Mouse (Mus musculus) testis, adult 2 months (tissue): Measurements from ENCODE around the gene Actl11. TPM values are rescaled to one million over a fixed set of nuclear protein-coding genes. Genes with fewer than 3 reads are reported as not detected.

ENCODE experiments used
- H3K27ac ChIP-seq: fragments of 200-500 bp; 2 replicates; pipeline ENCODE4 v1.5.1; 2012; ENCODE audit warnings: low read depth, low read length; ENCODE audit not compliant: control insufficient read depth, insufficient read depth
- H3K27me3 ChIP-seq: fragments of 200-500 bp; 2 replicates; pipeline ENCODE4 v1.6.1; 2012; ENCODE audit warnings: mild to moderate bottlenecking, low read length, moderate library complexity; ENCODE audit not compliant: control insufficient read depth, insufficient read depth
- H3K36me3 ChIP-seq: fragments of 200-500 bp; 2 replicates; pipeline ENCODE4 v1.6.1; 2012; ENCODE audit warnings: mild to moderate bottlenecking, low read length; ENCODE audit not compliant: control insufficient read depth, insufficient read depth
- H3K4me1 ChIP-seq: fragments of 200-500 bp; 2 replicates; pipeline ENCODE4 v1.6.1; 2012; ENCODE audit warnings: low read length; ENCODE audit not compliant: control insufficient read depth, insufficient read depth
- H3K4me3 ChIP-seq: fragments of 200-500 bp; 2 replicates; pipeline ENCODE4 v1.5.1; 2012; ENCODE audit warnings: low read depth, mild to moderate bottlenecking, low read length, moderate library complexity, mixed read lengths; ENCODE audit not compliant: control insufficient read depth
- CTCF ChIP-seq: fragments of 200-500 bp; IDR thresholded peaks from 2 replicates; pipeline ENCODE4 v1.5.1; 2012; ENCODE audit warnings: low read depth, mild to moderate bottlenecking, inconsistent platforms, low read length, moderate library complexity; ENCODE audit not compliant: control insufficient read depth, insufficient read depth, insufficient replicate concordance
- POLR2A ChIP-seq: fragments of 200-500 bp; IDR thresholded peaks from 2 replicates; pipeline ENCODE4 v1.6.1; 2012; ENCODE audit warnings: low read depth, mild to moderate bottlenecking, inconsistent platforms, low read length, moderate library complexity; ENCODE audit not compliant: control insufficient read depth
- polyA plus RNA-seq: library from polyadenylated mRNA; depleted of rRNA; stranded (reverse); fragments of >200 nt; gene quantifications from 2 replicates; pipeline ENCODE4 v1.2.3, GENCODE M21; 2012

The Actl11 gene
- polyA plus RNA-seq, 1 experiment, result 372 TPM

DNA sequence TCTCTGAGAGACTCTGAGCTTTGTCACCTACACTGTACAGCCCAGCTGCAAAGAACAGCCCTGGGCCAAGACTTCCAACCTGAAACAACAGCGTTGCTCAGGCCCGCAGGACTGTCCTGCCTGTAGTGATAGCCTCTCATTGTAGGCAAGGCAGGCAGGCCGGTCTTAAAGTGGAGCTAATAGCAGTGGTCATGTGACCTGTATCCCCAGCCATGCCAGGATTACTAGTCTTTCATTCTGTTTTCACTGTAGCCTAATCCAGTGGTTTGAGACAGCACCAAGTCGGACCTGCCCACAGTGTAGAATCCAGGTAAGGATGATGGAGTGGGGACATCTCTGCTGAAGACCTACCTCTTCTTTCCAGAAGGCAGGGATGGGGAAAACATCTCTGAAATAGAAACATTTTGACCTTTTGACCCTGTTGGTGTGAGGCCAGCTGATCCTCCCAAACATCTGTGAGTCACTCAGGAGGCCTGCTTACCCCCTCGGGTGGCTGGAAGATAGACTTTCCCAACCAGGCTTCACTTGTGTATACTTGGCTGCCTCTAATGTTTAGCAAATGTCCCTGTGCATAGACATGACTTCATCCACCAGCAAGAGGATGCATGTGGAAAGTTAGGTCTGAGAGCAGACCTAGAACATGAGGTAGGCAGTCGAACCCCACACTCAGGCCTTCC lies 27.5 kb downstream of the Actl11 start:
- Histone ChIP-seq H3K27ac (no peak overlapping the region), H3K4me1 (peaks cover 3% of the 10 kb centered on the region; the same call in 1 of the 2 replicates), H3K27me3 (no peaks in the 10 kb centered on the region), H3K4me3 (no peak overlapping the region), H3K36me3 (peaks cover 1% of the 10 kb centered on the region)
- TF ChIP-seq POLR2A, result no peak
- TF ChIP-seq CTCF, result no peak

DNA sequence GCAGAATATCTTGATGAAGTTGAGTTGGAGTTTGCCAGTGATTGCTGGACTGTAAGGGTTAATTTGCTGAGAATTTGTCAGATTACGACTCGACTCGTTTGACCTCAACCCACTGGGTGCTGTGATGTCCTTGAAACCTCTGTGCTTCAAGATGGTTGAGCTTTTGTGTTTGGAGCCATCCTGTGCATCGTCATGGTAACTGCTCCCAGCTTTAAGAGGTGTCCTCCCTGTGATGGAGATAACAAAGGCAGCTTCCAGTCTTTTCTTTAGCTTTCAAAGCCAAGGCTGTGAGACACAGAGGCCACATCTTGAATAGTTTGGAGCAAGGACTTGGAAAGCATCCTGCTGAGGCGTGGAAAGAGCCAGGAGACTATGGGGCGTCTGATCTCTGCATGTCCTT lies 28.9 kb downstream of the Actl11 start:
- Histone ChIP-seq H3K36me3 (peaks cover 1% of the 10 kb centered on the region), H3K4me3 (no peak overlapping the region)

DNA sequence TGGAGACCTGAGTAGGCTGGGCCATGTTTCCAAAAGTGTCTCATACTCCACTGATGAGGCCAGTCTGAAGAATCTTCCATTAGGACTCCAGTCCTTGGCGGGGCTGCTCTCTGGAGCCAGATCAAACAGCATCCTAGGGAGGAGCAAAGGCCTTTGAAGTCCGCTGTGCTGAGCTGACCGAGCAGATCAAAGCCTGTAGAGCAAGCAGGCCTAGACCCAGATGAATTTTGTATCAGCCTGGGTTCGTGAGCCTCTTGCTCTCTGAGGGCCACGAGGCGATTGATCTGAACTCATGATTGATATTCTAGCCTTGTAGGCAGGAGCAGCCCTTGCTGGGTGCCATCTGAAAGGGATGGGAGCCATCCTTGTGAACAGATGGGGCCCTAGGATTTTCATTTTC lies 31.6 kb downstream of the Actl11 start:
- no peak overlapping the region for H3K4me3 ChIP-seq
- H3K36me3 ChIP-seq, result peaks cover 1% of the 10 kb centered on the region
- no peak overlapping the region for H3K27ac ChIP-seq
- H3K4me1 ChIP-seq, result no peaks in the 10 kb centered on the region
- no peaks in the 10 kb centered on the region for H3K27me3 ChIP-seq
- TF ChIP-seq CTCF, result no peak
- no peak for TF ChIP-seq POLR2A

More for the DNA sequence above, 28.9 kb downstream of the Actl11 start:
- Histone ChIP-seq H3K4me1 (no peaks in the 10 kb centered on the region), H3K27ac (no peak overlapping the region), H3K27me3 (no peaks in the 10 kb centered on the region)
- TF ChIP-seq POLR2A (no peak), CTCF (no peak)

DNA sequence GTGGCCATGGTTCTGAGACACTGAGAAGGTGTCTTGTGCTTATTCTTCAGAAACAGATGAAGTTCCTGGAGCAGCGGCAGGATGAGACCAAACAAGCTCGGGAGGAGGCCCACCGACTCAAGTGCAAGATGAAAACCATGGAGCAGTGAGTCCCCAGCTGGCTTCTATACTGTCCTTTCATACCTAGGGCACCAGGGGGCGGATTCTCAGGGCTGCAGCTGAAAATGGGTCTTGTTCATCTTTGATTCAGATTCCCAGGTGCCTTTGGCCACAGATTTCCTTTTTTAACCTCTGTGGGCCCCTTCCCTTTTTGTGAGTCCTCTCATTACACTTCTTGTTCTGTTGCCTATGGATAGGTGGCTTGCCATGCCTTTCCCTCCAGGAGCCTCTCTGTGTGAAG lies 32.7 kb downstream of the Actl11 start:
- Histone ChIP-seq H3K4me1 (no peaks in the 10 kb centered on the region), H3K4me3 (no peak overlapping the region), H3K27ac (no peak overlapping the region), H3K27me3 (no peaks in the 10 kb centered on the region), H3K36me3 (peaks cover 1% of the 10 kb centered on the region)
- TF ChIP-seq POLR2A (no peak), CTCF (no peak)

DNA sequence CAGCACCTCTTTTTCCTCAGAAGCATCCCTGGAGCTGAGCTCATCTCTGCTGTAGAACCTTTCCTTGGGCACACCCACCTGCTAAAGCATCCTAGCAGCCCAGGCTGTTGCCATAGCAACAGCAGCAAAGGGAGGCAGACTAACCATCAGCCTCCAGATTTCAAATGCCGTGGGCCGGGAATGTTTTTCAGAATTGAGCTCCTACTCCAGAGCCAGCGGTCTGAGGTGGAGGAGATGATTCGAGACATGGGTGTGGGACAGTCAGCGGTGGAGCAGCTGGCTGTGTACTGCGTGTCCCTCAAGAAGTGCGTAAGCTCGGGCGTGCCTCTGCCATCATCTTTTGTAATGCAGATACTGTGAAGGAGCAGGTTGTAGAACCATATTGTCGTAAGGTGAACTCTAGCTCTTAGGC lies 33.1 kb downstream of the Actl11 start:
- no peak overlapping the region for H3K27ac ChIP-seq
- no peaks in the 10 kb centered on the region for H3K27me3 ChIP-seq
- TF ChIP-seq POLR2A, result no peak
- TF ChIP-seq CTCF, result no peak
- H3K36me3 ChIP-seq, result peaks cover 1% of the 10 kb centered on the region
- H3K4me1 ChIP-seq, result no peaks in the 10 kb centered on the region
- H3K4me3 ChIP-seq, result no peak overlapping the region

DNA sequence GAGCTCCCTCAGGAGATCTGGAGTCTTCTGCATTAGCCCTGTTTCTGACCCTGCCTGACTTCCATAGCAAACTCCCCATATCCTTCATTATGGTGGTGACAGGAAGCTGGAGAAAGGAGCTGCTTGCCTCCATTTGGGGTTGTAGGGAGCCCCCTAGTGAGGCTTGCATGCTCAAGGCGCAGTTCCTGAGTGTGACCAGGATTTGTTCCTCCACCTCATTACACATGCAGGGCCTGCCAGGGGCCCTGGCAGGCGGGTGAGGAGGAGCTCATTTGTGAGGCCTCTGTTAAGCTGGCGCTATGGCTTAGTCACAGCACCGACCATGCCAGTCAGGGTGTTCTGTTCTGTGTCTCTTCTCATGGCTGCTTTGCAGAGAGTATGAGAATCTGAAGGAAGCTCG lies 33.6 kb downstream of the Actl11 start:
- Histone ChIP-seq H3K27me3 (no peaks in the 10 kb centered on the region), H3K36me3 (peaks cover 1% of the 10 kb centered on the region), H3K4me3 (no peak overlapping the region), H3K27ac (no peak overlapping the region), H3K4me1 (no peaks in the 10 kb centered on the region)
- TF ChIP-seq POLR2A (no peak), CTCF (no peak)

DNA sequence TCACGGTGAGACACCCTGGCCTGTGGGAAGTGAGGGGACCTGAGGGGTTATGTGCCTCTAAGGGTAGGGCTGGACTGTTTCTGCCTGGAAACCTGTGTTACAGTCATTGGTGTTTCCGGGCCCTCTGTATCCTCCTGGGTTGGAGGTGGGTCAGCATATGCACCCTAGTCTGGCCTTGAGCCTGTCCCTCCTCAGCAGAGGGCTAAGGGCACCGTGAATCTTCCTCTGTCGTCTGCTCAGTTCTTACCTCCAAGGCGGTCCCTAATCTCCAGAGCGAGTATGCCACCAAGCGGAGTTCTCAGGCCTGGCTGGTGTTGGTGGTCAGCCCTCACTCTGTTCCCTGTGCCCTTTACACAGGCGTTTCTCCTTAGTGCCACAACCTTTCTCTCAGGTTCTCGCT lies 34.6 kb downstream of the Actl11 start:
- Histone ChIP-seq H3K27me3 (no peaks in the 10 kb centered on the region), H3K36me3 (no peaks in the 10 kb centered on the region; the same call in none of the 2 replicates), H3K4me1 (no peaks in the 10 kb centered on the region), H3K27ac (no peak overlapping the region), H3K4me3 (no peak overlapping the region)
- TF ChIP-seq CTCF, result no peak

DNA sequence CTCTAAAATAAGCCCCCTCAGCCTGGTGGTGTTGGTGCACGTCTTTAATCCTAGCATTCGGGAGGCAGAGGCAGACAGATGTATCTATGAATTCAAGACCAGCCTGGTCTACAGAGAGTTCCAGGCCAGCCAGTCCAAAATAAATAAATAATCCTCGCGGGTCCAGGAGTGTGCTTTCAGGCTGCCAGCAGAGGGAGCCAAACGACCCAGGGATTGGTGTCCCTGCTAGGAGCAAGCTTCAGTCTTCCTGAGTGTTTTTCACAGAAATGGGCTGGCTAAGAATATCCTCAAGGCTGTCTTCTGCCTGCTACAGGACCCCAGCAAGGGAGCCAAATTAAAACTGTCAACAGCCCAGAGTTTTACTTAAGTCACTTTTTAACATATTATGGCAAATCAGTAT lies 35.4 kb downstream of the Actl11 start:
- no peak overlapping the region for H3K27ac ChIP-seq

More for the DNA sequence above, 35.4 kb downstream of the Actl11 start:
- TF ChIP-seq CTCF (peak; percentile 70; the same call in 1 of the 2 replicates), POLR2A (no peak)
- H3K4me3 ChIP-seq, result no peak overlapping the region
- H3K27me3 ChIP-seq, result no peaks in the 10 kb centered on the region
- no peaks in the 10 kb centered on the region for H3K4me1 ChIP-seq
- no peaks in the 10 kb centered on the region; the same call in none of the 2 replicates for H3K36me3 ChIP-seq
